In genomic region chr13:78201871-78202565, GRCm38 (mm10) we compare ENCODE assay signal across 8 mouse cellular contexts. TPM values are rescaled to one million over a fixed set of nuclear protein-coding genes. Genes with fewer than 3 reads are reported as not detected.
DNase-seq lines count a peak whose midpoint lies in the region; ATAC-seq lines count a peak whose summit lies in the region.

No protein-coding gene starts in this region.

- no peaks in the 10 kb centered on the region for H3K27me3 ChIP-seq in kidney, embryonic 16.5 days (ENCODE audit: insufficient read depth, low read length)
- H3K27me3 ChIP-seq in embryonic facial prominence, embryonic 10.5 days (replicated peaks; ENCODE audit: low read depth, poor library complexity, severe bottlenecking) = peaks cover 25% of the 10 kb centered on the region
- no peaks in the 10 kb centered on the region for H3K27me3 ChIP-seq in hindbrain, embryonic 11.5 days (ENCODE audit: control insufficient read depth, insufficient read depth, low read length)
- H3K27me3 ChIP-seq in midbrain, embryonic 15.5 days (replicated peaks) = 0 out of 2 replicates have a peak, but pooled peaks cover 4% of the 10 kb centered on the region

- WGBS in kidney, embryonic 16.5 days = under 1% methylated on average over 22 of the region's 22 CpGs
- WGBS in embryonic facial prominence, embryonic 10.5 days = under 1% methylated on average over 22 of the region's 22 CpGs
- WGBS in hindbrain, embryonic 11.5 days = under 1% methylated on average over 22 of the region's 22 CpGs
- under 1% methylated on average over 22 of the region's 22 CpGs for WGBS in midbrain, embryonic 15.5 days

- no peaks in the 10 kb centered on the region for H3K9me3 ChIP-seq in kidney, embryonic 16.5 days (ENCODE audit: low read length)
- no peaks in the 10 kb centered on the region for H3K9me3 ChIP-seq in embryonic facial prominence, embryonic 10.5 days
- H3K9me3 ChIP-seq in hindbrain, embryonic 11.5 days (ENCODE audit: control insufficient read depth, low read length) = no peaks in the 10 kb centered on the region
- H3K9me3 ChIP-seq in midbrain, embryonic 15.5 days = no peaks in the 10 kb centered on the region

- H3K9ac ChIP-seq in kidney, embryonic 16.5 days (replicated peaks; ENCODE audit: low read length) = peak overlapping the region; percentile 83
- H3K9ac ChIP-seq in hindbrain, embryonic 11.5 days (ENCODE audit: low read depth, low read length) = peak overlapping the region; percentile 95
- H3K9ac ChIP-seq in midbrain, embryonic 15.5 days = peak overlapping the region; percentile 78

- DNase-seq in kidney, postnatal 36 days = no peak
- DNase-seq in embryonic facial prominence, embryonic 10.5 days (ENCODE audit: low spot score) = peak; percentile 49
- peak; percentile 72 for DNase-seq in hindbrain, embryonic 11.5 days (ENCODE audit: low spot score)
- DNase-seq in T-cell, adult 2 months (ENCODE audit: low spot score) = no peak

- H3K36me3 ChIP-seq in kidney, embryonic 16.5 days (ENCODE audit: insufficient read depth, low read length) = no peaks in the 10 kb centered on the region
- peaks cover 6% of the 10 kb centered on the region for H3K36me3 ChIP-seq in embryonic facial prominence, embryonic 10.5 days (replicated peaks)
- H3K36me3 ChIP-seq in hindbrain, embryonic 11.5 days (ENCODE audit: control insufficient read depth, insufficient read depth, low read length) = no peaks in the 10 kb centered on the region
- H3K36me3 ChIP-seq in midbrain, embryonic 15.5 days (replicated peaks) = no peaks in the 10 kb centered on the region

- peak overlapping the region; percentile 89 for H3K4me3 ChIP-seq in kidney, embryonic 16.5 days (ENCODE audit: low read length)
- H3K4me3 ChIP-seq in embryonic facial prominence, embryonic 10.5 days = peak overlapping the region; percentile 90
- peak overlapping the region; percentile 78 for H3K4me3 ChIP-seq in hindbrain, embryonic 11.5 days (ENCODE audit: low read depth, low read length)
- peak overlapping the region; percentile 94 for H3K4me3 ChIP-seq in midbrain, embryonic 15.5 days

- H3K4me1 ChIP-seq in kidney, embryonic 16.5 days (ENCODE audit: insufficient read depth, low read length) = peaks cover 11% of the 10 kb centered on the region
- H3K4me1 ChIP-seq in embryonic facial prominence, embryonic 10.5 days = peaks cover 35% of the 10 kb centered on the region
- H3K4me1 ChIP-seq in hindbrain, embryonic 11.5 days (replicated peaks; ENCODE audit: control insufficient read depth, insufficient read depth, low read length) = no peaks in the 10 kb centered on the region; the same call in 1 of the 2 replicates
- peaks cover 21% of the 10 kb centered on the region for H3K4me1 ChIP-seq in midbrain, embryonic 15.5 days

- H3K27ac ChIP-seq in kidney, embryonic 16.5 days (ENCODE audit: low read length) = peak overlapping the region; percentile 94
- H3K27ac ChIP-seq in embryonic facial prominence, embryonic 10.5 days (replicated peaks) = peak overlapping the region; percentile 100
- peak overlapping the region; percentile 99 for H3K27ac ChIP-seq in hindbrain, embryonic 11.5 days (ENCODE audit: low read depth, low read length)
- H3K27ac ChIP-seq in midbrain, embryonic 15.5 days = peak overlapping the region; percentile 99

- peak overlapping the region; percentile 82 for H3K4me2 ChIP-seq in kidney, embryonic 16.5 days (replicated peaks; ENCODE audit: low read depth, low read length)
- peak overlapping the region; percentile 83 for H3K4me2 ChIP-seq in hindbrain, embryonic 11.5 days (replicated peaks; ENCODE audit: low read depth, low read length)
- H3K4me2 ChIP-seq in midbrain, embryonic 15.5 days = peak overlapping the region; percentile 86

- no peak for ATAC-seq in kidney, embryonic 16.5 days (ENCODE audit: low FRiP score, low TSS enrichment)
- ATAC-seq in hindbrain, embryonic 11.5 days (ENCODE audit: low FRiP score) = peak; percentile 18
- ATAC-seq in midbrain, embryonic 15.5 days (replicated peaks) = peak; percentile 31
- ATAC-seq in monocyte, adult 5-6 weeks (replicated peaks; ENCODE audit: insufficient number of reproducible peaks, low FRiP score, low TSS enrichment, poor library complexity, severe bottlenecking) = no peak
- ATAC-seq in activated CD4-positive, CD25-positive, alpha-beta regulatory T cell, adult 4 months = no peak

RNA-seq across cellular contexts. Expression of gene Nr2f1, which starts 2.5 kb away (rescaled TPM):
- 12.3 and 15.5 TPM in 2 replicates for polyA plus RNA-seq in kidney, embryonic 16.5 days (2015; fragmentation: Nextera tagmentation; extraction: Ambion mirVana)
- 54.4 and 58.6 TPM in 2 replicates for polyA plus RNA-seq in embryonic facial prominence, embryonic 10.5 days (2016; fragmentation: Nextera tagmentation; extraction: Ambion mirVana)
- 82.8 and 97.2 TPM in 2 replicates for polyA plus RNA-seq in hindbrain, embryonic 11.5 days (2014; fragmentation: Nextera tagmentation; extraction: Ambion mirVana)
- polyA plus RNA-seq in midbrain, embryonic 15.5 days (2015; fragmentation: Nextera tagmentation; extraction: Ambion mirVana) = 58.4 and 61.2 TPM in 2 replicates
- not detected in 3 replicates for total RNA-seq in monocyte, adult 5-6 weeks (2017)
- not detected for polyA plus RNA-seq in activated CD4-positive, CD25-positive, alpha-beta regulatory T cell, adult 4 months (2017; shearing (Covaris generic))

Comparison
In these comparisons a context has a peak if more than half of its experiments do, and no peak if none do; other contexts are left out.
1. ATAC-seq: peak in hindbrain, embryonic 11.5 days (single experiment) and midbrain, embryonic 15.5 days (single experiment); none in kidney, embryonic 16.5 days (single experiment), monocyte, adult 5-6 weeks (single experiment) and activated CD4-positive, CD25-positive, alpha-beta regulatory T cell, adult 4 months (single experiment).
2. DNase-seq: peak in embryonic facial prominence, embryonic 10.5 days (single experiment) and hindbrain, embryonic 11.5 days (single experiment); none in kidney, postnatal 36 days (0 of 2) and T-cell, adult 2 months (single experiment).
3. RNA of gene Nr2f1, which starts 2.5 kb away (polyA plus RNA-seq): 82.8 to 97.2 TPM in hindbrain, embryonic 11.5 days, 58.4 to 61.2 TPM in midbrain, embryonic 15.5 days, 54.4 to 58.6 TPM in embryonic facial prominence, embryonic 10.5 days and 12.3 to 15.5 TPM in kidney, embryonic 16.5 days; not detected in activated CD4-positive, CD25-positive, alpha-beta regulatory T cell, adult 4 months; every median in the first group is over 10 times any median in the second.
4. Peak in every context shown above with its lines, with median percentiles within 50 percentile points of each other: H3K27ac ChIP-seq, H3K4me2 ChIP-seq, H3K4me3 ChIP-seq and H3K9ac ChIP-seq.